Mouse (Mus musculus) kidney, postnatal 10 days (tissue): ENCODE data around the gene Mbnl2.

ENCODE experiments used
- DNase-seq: peaks from one replicate; pipeline ENCODE4 v3.0.0; 2021; ENCODE audit warnings: mixed read lengths

Mbnl2 gene

GRCm38 (mm10) chr14:120276343-120277080, 1.0 kb downstream of the Mbnl2 start:
- no peak for DNase-seq

GRCm38 (mm10) chr14:120277081-120277656, 1.7 kb downstream of the Mbnl2 start:
- peak; percentile 68 for DNase-seq

- DNase-seq: peak; percentile 53
Measured at GRCm38 (mm10) chr14:120278290-120279244, 3.1 kb downstream of the Mbnl2 start.

GRCm38 (mm10) chr14:120280136-120280535, 4.7 kb downstream of the Mbnl2 start:
- peak; percentile 11 for DNase-seq

DNA sequence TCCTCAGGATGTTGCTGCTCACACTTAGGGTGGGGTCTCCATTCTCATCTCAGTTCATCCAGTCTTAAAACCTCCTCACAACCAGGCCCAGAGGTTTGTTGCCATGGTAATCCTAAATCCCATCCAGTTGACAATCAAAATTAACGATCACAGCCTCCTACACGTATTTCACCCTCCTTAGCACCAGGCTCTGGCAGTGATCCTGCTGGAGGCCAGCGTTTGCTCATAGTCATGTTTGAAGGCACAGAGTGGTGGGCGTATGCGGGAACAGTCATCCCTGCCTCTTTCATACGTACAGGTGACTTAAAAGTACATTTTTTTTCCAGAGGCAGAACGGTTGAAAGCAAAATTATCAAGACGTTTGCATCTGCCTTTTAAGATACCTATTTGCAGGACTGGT, 8.3 kb downstream of the Mbnl2 start:
- DNase-seq: no peak

DNA sequence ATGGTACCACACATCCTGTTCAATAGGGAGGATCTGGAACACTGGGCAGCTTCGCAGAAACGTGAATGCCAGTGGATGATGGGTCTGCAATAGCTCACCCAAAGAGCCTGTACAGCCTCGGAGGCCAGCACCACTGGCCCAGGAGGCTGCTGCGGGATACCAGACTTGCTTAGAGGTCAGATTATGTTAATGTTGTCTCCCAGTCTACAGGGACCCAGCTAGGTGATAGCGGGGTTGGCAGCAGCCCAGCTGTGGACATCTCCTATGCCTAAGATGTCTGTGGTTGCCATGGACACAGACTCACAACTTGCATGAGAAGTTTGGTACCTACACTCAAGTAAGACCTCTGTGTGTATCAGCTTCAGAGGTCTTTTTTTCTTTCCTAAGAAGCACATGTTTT, 9.0 kb downstream of the Mbnl2 start:
- DNase-seq: no peak

DNA sequence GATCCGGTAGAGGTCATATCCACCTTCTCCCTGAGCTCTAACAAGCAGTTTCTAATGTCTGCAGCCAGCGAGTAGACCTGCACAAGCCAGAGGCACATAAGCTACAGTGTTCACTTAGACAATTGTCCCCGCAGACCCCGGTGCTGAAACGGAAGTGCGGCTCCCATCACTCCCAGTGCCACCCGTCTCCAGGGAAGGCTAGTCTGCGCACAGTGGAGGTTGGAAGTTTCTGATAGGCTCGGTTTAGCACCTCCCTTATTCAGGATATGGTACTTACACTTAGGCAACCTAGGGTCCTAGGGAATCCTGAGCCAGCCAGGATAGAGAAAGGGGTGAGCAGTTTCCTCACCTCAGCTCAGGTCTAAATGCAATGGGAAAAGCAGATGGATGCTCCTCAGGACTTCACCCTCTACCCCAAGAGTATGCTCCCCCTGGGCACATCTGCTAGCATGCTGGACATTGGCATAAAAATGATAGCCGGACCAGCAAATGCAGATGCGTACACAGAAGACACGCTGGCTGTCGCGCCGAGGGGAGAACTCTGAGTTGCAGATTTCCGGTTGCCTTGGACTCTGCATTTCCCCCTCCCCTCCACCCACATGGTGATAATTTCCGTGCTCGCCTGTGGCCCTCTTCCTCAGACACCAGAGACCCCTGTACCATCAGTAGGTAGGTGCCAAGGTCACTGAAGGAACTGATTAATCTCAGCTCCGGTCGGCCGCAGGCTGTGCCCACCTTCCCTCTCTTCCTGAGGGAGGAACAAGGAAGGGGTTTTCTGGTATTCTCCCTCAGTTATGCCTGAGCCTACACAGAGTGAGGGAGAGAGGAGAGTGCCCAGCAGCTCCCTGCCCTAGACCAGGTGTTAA, 11.9 kb downstream of the Mbnl2 start:
- DNase-seq: no peak

- DNase-seq: no peak
Measured at GRCm38 (mm10) chr14:120287987-120288275, 12.5 kb downstream of the Mbnl2 start.

DNA sequence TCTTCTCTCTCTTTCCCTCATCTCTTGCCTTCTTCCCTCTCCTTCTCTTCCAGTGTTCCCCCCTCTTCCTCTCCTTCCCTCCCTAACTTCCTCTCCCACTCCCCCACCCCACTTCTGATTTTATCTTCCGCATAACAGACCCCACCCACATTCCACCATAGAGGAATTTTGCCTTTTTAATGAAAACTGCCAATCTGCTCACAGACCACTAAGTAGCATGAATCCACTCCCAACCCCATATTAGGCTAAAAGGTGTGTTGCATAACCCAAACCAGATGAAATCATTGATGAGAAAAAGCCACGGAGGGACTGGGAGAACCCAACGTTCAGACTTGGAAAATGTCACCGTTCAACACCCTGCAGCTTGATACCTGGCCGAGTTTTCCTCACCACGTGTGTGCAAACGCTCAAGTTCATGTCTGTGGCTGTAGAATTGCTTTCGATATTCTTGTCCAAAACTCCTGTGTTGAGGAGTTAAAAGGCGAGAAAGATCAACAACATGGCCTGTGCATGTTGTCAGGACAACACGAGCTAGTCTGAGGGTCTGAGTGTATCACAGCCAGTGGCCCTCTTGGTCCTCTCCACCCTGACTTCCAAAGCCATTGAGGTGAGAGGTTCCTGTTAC, 13.0 kb downstream of the Mbnl2 start:
- no peak for DNase-seq

GRCm38 (mm10) chr14:120289065-120289464, 13.6 kb downstream of the Mbnl2 start:
- peak; percentile 42 for DNase-seq

GRCm38 (mm10) chr14:120289528-120289927, 14.1 kb downstream of the Mbnl2 start:
- no peak for DNase-seq

DNA sequence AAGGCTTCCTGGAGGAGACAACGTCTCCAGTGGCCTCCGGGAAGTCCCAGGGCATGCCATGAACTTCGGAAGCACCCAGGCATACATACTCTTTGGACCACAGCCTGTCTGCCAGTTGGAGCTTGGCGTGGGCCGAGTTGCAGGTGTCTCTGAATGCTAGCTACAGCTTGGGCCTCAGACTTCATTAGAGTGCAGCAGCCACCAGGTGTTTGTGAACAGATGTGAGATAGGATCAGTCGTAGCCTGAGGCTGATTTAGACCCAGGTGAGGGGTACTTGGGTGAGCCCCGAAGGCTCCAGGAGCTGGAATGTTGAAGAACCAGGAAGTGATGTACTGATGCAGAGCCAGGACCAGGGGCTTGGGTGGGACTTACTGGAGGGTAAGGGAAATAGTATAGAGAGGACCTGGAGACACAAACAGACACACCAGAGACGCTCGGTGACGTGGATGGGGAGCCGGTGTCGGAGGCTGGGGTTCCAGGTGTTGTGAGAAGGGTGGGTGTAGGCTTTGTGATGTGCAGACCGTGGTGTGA, 15.8 kb downstream of the Mbnl2 start:
- DNase-seq: no peak

DNA sequence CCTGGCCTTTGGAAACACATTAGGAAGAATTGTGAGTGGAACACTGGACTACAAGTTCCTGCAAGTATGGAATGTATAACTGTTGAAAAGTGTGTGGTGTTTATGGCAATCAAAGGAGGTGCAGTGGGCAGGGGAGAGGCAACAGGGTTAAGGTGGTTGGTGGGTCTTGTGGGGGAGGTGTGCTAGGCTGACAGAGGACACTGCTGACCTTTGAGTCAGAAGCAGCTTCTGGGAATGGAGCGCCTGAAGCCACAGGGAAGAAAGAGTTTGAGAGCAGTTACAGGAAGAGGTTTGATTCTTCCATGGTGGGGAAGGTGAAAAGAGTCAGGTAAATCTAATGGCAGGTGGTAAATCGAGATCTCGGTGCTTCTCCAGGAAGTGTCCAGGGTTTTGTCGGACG, 16.7 kb downstream of the Mbnl2 start:
- no peak for DNase-seq

DNA sequence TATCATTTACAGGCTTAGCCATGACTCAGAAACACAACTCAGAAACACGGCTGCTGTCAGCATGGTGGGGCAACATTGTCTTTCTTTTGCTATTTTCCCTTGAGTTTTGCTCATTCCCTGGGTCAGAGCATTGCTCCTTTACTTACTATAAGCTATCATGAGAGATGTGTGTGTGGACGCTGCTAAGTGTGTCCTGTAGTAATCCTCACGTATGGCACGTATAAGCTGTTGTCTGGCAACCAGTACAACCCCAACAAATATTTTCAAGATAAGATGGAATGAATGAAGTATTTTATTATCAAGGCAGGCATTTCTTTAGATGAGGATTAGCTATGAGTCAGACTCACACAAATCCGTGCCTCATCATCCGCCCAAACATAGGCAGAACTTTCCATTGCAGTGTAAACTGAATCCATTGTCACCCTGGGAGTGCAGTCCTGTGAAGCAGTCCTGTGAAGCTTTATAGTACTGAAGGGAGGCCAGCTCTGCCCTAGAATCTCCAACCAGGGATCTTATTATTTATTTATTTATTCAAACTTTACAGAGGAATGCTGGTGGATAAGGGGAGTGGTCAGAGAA, 17.2 kb downstream of the Mbnl2 start:
- no peak for DNase-seq

DNA sequence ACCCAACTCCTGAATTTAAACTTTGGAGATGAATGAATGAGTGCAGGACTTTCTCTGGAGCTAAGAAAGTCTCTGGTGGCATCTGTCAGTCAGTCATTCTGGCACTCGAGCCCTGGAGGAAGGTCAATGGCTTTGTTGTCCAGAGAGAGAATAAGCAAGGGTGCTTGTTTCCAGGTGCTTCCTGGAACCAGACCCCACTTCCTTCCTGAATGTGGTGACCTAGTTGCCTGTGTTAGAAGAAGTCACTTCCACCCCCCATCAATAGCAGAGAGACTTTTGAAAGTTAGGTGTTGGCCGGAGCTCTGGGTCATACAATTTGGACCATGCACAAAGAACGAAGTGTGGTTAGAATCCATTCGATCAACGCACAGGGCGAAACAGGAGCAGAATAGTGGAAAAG, 19.0 kb downstream of the Mbnl2 start:
- DNase-seq: no peak

- no peak for DNase-seq
Measured at GRCm38 (mm10) chr14:120295355-120296220, 20.1 kb downstream of the Mbnl2 start.

DNA sequence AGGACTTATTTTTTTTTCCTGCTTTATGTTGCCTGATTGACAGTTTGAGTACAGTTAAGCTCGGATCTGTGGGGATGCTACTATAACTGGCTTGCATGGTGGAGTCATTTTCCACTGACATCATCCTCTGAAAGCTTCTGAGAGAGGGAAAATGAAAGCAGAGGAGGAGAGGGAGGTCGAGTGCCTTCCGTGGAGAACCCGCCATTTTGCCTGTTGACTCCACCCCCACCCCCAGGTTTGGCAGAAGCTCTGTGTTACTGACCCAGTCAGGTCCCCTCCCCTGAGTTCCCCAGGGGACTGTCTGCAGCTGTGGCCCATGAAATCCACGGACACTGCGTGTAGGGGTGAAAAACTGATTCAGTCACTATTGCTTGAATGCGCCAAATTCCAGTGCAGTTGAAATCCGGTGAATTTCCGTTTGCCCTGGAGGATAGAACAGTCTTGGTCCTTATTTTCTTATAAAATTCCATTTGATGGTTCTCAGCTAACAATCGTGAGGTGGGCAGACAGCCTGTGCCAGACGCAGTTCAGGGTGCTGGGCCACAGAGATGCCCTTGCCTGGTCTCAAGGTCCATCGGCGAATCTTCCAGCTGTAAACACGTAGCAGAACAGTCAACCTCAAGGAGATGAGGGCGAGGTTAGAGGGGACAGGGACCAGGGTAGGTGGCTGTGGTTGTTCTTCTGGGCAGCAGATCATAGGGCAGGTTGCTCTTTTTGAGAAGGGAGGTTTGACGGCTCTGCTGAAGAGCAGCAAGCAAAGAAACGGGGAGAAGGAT, 20.9 kb downstream of the Mbnl2 start:
- peak; percentile 59 for DNase-seq

GRCm38 (mm10) chr14:120297137-120297749, 21.8 kb downstream of the Mbnl2 start:
- DNase-seq: peak; percentile 60

GRCm38 (mm10) chr14:120297833-120298232, 22.4 kb downstream of the Mbnl2 start:
- no peak for DNase-seq
